Mouse (Mus musculus): ENCODE measurements around the gene Cbx5.

Cbx5 gene

GRCm38 (mm10) chr15:103144176-103144575, 95.4 kb downstream of the Cbx5 start:
- no peak for DNase-seq (ENCODE audit: low spot score)
